Mouse (Mus musculus) hindbrain, embryonic 11.5 days (tissue): Measurements from ENCODE around the gene Vbp1. TPM values are rescaled to one million over a fixed set of nuclear protein-coding genes. Genes with fewer than 3 reads are reported as not detected.
"Not testable (repeated sequence)": the region's sequence is repeated elsewhere in the genome, so short reads cannot be mapped to it uniquely, and the experiment has no call there.

ENCODE experiments used
- ATAC-seq: fragments of 200-750 bp; cut with Nextera tagmentation; 2 replicates; pipeline ENCODE4 v1.8.0; 2017; ENCODE audit warnings: mild to moderate bottlenecking, moderate TSS enrichment, moderate library complexity; ENCODE audit not compliant: low FRiP score
- DNase-seq: peaks from one replicate; pipeline ENCODE4 v3.0.0-alpha.2; 2015; ENCODE audit warnings: low spot score
- H3K27ac ChIP-seq: fragments of 300-500 bp; sonication (generic); 2 replicates; pipeline ENCODE4 v1.5.1; 2014; ENCODE audit warnings: mild to moderate bottlenecking, low read depth, low read length
- H3K27me3 ChIP-seq: fragments of 300-500 bp; sonication (generic); 2 replicates; pipeline ENCODE4 v1.6.1; 2014; ENCODE audit warnings: mild to moderate bottlenecking, low read length, moderate library complexity, mixed read lengths; ENCODE audit not compliant: control insufficient read depth, insufficient read depth
- H3K36me3 ChIP-seq: fragments of 300-500 bp; sonication (generic); 2 replicates; pipeline ENCODE4 v1.6.1; 2014; ENCODE audit warnings: mild to moderate bottlenecking, low read length, moderate library complexity, mixed read lengths; ENCODE audit not compliant: control insufficient read depth, insufficient read depth
- H3K4me1 ChIP-seq: fragments of 300-500 bp; sonication (generic); replicated peaks from 2 replicates; pipeline ENCODE4 v1.6.1; 2014; ENCODE audit warnings: low read length, mixed read lengths; ENCODE audit not compliant: control insufficient read depth, insufficient read depth
- H3K4me2 ChIP-seq: fragments of 300-500 bp; sonication (generic); replicated peaks from 2 replicates; pipeline ENCODE4 v1.6.1; 2014; ENCODE audit warnings: mild to moderate bottlenecking, low read depth, low read length
- H3K4me3 ChIP-seq: fragments of 300-500 bp; sonication (generic); 2 replicates; pipeline ENCODE4 v1.5.1; 2014; ENCODE audit warnings: low read depth, low read length
- H3K9ac ChIP-seq: fragments of 300-500 bp; sonication (generic); 2 replicates; pipeline ENCODE4 v1.6.1; 2014; ENCODE audit warnings: low read depth, low read length
- H3K9me3 ChIP-seq: fragments of 300-500 bp; sonication (generic); 2 replicates; pipeline ENCODE4 v1.6.1; 2016; ENCODE audit warnings: low read length; ENCODE audit not compliant: control insufficient read depth
- WGBS: fragments of 180-500 bp; shearing (Covaris S2); extraction: QIAGEN DNeasy Blood & Tissue Kit; methylation state at CpG from one replicate; pipeline ENCODE4 v1.1.7; 2014; 5-methylcytosine and 5-hydroxymethylcytosine counted together
- polyA plus RNA-seq: library from polyadenylated mRNA; unstranded; fragments of >200 nt; fragmentation: Nextera tagmentation; extraction: Ambion mirVana; gene quantifications from 2 replicates; pipeline ENCODE4 v1.2.1, GENCODE M21; 2014

Vbp1 gene
- polyA plus RNA-seq: 297 and 300 TPM in 2 replicates

DNA sequence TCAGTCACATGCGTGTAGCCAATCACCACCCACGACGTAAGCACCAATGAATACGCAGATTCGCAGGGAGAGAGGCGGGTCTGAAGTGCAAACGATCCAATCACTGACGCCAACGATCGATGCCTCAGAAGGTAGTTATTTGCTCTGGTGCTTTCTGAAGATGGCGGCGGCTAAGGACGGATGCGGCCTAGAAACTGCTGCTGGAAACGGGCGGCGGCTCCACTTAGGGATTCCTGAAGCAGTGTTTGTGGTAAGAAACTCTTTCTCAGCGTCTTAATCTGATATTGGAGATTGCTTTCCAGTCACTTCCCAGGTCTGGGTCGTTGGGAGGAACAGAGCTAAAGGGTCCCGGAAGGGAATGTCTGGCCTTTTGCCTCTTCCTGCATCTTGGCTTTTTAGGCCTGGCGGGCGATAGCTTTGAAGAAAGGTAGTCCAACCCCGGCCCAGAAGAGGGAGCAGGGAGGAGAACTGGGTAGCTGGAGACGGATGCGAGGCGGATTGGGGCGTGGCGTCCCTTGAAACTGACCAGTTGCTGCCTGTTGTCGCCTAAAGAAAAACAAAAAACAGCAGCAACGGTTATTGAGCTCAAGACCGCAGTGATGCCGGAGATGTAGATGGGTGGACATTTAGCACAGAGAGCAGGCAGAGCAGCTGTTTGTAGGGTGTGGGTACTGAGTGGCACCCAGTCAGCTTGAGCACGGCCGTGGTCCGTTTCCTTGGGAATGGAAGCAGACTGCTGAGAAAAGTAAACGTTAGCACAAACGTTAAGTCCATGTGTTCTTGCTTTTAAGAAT, at the start of gene Vbp1:
Vbp1 (plus strand) TSS at position 121 of the 794 bp plus-strand sequence.
- Histone ChIP-seq H3K36me3 (no peaks in the 10 kb centered on the region), H3K4me2 (peak within 1 kb of the TSS; percentile 14; the same call in 1 of the 2 replicates), H3K9ac (peak within 1 kb of the TSS; percentile 64), H3K27ac (peak within 1 kb of the TSS; percentile 79), H3K4me1 (no peaks in the 10 kb centered on the region), H3K4me3 (peak within 1 kb of the TSS; percentile 48), H3K27me3 (no peaks in the 10 kb centered on the region), H3K9me3 (no peaks in the 10 kb centered on the region)
- WGBS: 10% methylated on average over 37 of the region's 37 CpGs
- peak; percentile 83 for DNase-seq
- peak; percentile 99 for ATAC-seq

DNA sequence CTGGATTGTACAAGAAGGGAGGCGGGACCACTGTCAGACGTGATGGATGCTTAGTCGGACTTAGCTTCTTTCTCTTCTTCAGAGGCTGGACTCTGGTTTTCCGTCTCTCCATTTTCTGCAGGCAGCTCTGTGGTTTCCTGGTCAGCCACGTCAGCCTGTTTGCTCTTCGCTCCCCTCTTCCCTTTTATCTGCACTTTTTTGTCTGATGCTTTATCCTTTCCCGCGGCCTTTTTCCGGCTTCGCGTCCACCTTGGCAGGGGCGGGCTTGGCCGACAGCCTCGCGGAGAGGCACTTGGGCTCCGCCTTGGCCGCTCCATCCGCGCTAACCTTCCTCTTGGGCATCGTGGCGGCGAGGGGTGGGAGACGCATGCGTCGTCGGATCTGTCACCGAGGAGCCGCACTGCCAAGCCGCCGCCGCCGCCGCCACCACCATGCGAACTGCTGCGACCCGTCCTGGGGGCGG, 38.9 kb upstream of the Vbp1 start:
- not testable (repeated sequence) for H3K36me3 ChIP-seq, H3K4me1 ChIP-seq, H3K9me3 ChIP-seq, H3K27me3 ChIP-seq, H3K27ac ChIP-seq, H3K9ac ChIP-seq
- WGBS: 16% methylated on average over 36 of the region's 37 CpGs
- Histone ChIP-seq H3K4me2 (peak overlapping the region; percentile 31), H3K4me3 (peak overlapping the region; percentile 14; the same call in 1 of the 2 replicates)
- peak; percentile 92 for ATAC-seq
- DNase-seq: peak; percentile 74

DNA sequence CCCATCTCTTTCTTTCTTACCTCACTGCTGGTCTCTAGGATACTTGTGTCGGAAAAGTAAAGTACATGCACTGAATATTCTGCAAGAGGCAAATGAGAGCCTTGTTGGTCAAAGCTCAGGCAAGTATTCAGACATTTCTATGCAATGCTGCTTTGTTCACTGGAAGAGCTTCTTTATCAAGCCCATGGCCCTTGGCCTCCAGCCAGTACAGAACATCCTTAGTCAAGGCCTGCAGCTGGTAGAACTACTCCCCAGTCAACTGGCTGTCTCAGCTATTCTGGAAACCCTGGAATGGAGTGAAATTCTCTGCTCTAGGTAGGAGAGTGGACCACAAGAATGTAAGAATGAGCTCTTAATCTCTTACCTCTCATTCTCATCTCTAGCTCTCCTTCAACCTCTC, 24.2 kb upstream of the Vbp1 start:
- ATAC-seq (no peak), DNase-seq (no peak)
- 84% methylated on average over 1 of the region's 1 CpGs for WGBS
- H3K9me3 ChIP-seq: no peaks in the 10 kb centered on the region
- H3K4me1 ChIP-seq: no peaks in the 10 kb centered on the region
- no peak overlapping the region for H3K27ac ChIP-seq
- H3K27me3 ChIP-seq: no peaks in the 10 kb centered on the region
- no peak overlapping the region for H3K4me3 ChIP-seq
- no peak overlapping the region for H3K4me2 ChIP-seq
- H3K36me3 ChIP-seq: no peaks in the 10 kb centered on the region
- no peak overlapping the region for H3K9ac ChIP-seq

DNA sequence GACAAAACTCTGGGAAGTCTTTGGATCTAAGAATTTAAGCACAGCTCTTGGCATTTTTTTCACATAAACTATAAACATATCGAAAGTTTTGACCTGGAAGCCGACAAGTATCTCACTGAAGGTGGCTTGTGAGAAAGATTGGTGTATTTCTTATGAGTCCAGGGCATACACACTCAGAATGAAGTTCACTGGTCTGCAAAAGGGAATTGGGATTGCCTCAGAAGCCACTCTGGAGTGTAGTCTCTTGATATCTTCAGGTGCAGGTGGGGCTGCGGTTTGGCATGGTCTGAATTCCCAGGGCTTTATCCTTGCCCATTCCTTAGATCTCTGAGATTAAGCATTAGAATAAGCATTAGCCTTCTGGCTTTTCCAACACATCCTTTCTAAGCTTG, 316 bp upstream of the Vbp1 start:
- no peak overlapping the region for H3K4me2 ChIP-seq
- H3K27me3 ChIP-seq: no peaks in the 10 kb centered on the region
- no peaks in the 10 kb centered on the region for H3K4me1 ChIP-seq
- H3K9me3 ChIP-seq: no peaks in the 10 kb centered on the region
- no peak overlapping the region for H3K9ac ChIP-seq
- WGBS: 36% methylated on average over 3 of the region's 3 CpGs
- H3K27ac ChIP-seq: no peak overlapping the region
- no peak; the same call in 1 of the 2 replicates for ATAC-seq
- no peak for DNase-seq
- H3K36me3 ChIP-seq: no peaks in the 10 kb centered on the region
- peak overlapping the region; percentile 48; the same call in 1 of the 2 replicates for H3K4me3 ChIP-seq

DNA sequence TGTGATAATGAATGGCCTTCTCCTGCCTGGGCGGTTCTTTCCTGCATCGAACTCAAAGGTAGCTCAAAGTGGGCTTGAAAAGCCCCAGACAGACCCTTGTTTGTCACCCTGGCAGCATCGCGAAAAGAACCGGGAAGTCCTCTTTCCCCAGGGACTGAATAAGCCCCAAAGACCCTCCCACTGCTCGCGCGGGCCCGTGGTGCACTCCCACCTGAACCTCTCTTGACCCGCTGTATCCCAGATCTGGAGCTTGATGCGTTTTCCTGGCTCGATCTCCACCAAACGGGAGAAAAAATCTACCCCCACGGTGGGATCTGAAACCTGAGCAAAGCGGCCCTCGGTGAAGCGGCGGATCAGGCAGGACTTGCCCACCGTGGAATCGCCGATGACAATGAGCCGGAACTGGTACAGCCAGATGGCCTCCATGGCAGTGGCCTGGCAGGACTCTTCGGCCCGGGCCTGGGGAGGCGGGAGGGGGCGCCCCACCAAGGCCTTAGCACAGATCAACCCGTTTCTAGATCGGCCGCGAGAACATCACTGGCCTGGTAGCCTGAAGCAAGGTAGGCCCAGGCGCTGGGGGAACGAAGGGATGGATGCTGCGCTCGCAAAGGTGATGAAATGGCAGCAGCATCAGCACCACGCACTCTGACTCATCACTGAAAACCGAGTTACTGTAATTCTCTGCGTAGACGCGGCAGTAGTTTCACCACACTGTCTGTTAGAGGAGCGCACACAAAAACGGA, 63.7 kb downstream of the Vbp1 start, which contains the start of gene Rab39b:
Rab39b (minus strand) TSS at position 650 of the 743 bp plus-strand sequence.
- WGBS: 14% methylated on average over 41 of the region's 41 CpGs
- ATAC-seq: peak; percentile 97
- peak within 1 kb of the TSS; percentile 75 for H3K27ac ChIP-seq
- no peaks in the 10 kb centered on the region for H3K4me1 ChIP-seq
- no peaks in the 10 kb centered on the region for H3K9me3 ChIP-seq
- peak within 1 kb of the TSS; percentile 54 for H3K4me3 ChIP-seq
- H3K36me3 ChIP-seq: no peaks in the 10 kb centered on the region
- peak within 1 kb of the TSS; percentile 29 for H3K4me2 ChIP-seq
- peak within 1 kb of the TSS; percentile 64 for H3K9ac ChIP-seq
- peak; percentile 55 for DNase-seq
- H3K27me3 ChIP-seq: no peaks in the 10 kb centered on the region

DNA sequence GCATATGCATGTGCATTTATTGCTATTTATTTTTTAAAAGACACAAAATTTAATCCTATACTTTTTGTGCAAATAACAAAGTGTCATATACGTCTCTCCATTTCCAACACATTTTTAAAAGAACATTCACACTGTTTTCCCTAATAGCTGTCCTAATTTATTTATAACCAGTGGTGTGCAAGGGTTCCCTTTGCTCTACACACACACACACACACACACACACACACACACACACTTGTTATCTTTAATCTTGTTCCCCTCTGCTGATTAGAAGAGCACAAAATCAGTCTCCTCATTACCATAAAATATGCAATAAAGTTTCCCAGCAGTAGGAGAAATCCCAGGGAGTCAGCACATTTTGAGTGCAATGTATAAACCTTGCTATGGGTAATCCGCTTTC, 64.4 kb downstream of the Vbp1 start:
- H3K4me2 ChIP-seq: no peak overlapping the region
- no peaks in the 10 kb centered on the region for H3K9me3 ChIP-seq
- H3K4me3 ChIP-seq: no peak overlapping the region
- H3K27me3 ChIP-seq: no peaks in the 10 kb centered on the region
- ATAC-seq: no peak
- H3K27ac ChIP-seq: no peak overlapping the region
- H3K9ac ChIP-seq: no peak overlapping the region
- no peaks in the 10 kb centered on the region for H3K4me1 ChIP-seq
- no peaks in the 10 kb centered on the region for H3K36me3 ChIP-seq
- no peak for DNase-seq
- WGBS: 86% methylated on average over 2 of the region's 2 CpGs

Other genes with a start within 250 kb of the Vbp1 start
- gene Fundc2, start 131.9 kb upstream of the Vbp1 start, polyA plus RNA-seq: 37.5 and 44.6 TPM in 2 replicates
- 0.73 and 1.0 TPM in 2 replicates for gene F8, start 131.7 kb upstream of the Vbp1 start, polyA plus RNA-seq
- 20.6 and 27.9 TPM in 2 replicates for gene Cmc4, start 97.7 kb upstream of the Vbp1 start, polyA plus RNA-seq
- gene Mtcp1, start 97.7 kb upstream of the Vbp1 start, polyA plus RNA-seq: 10.2 and 11.6 TPM in 2 replicates
- gene Brcc3, start 97.7 kb upstream of the Vbp1 start, polyA plus RNA-seq: 62.5 and 71.8 TPM in 2 replicates
- 13.7 and 15.6 TPM in 2 replicates for gene Rab39b, start 63.9 kb downstream of the Vbp1 start, polyA plus RNA-seq